Mouse (Mus musculus) ES-E14 (cell line): ENCODE results near the gene Eomes. TPM values are rescaled to one million over a fixed set of nuclear protein-coding genes. Genes with fewer than 3 reads are reported as not detected.

ENCODE experiments used
- DNase-seq: peaks from one replicate; pipeline ENCODE4 v3.0.0-alpha.2; 2013; ENCODE audit warnings: low read depth, low spot score
- H3K27ac ChIP-seq: 2 replicates; pipeline ENCODE4 v1.5.1; 2012; ENCODE audit warnings: low read depth, mild to moderate bottlenecking, low read length, moderate library complexity, mixed read lengths; ENCODE audit not compliant: poor library complexity, insufficient read depth, severe bottlenecking
- H3K36me3 ChIP-seq: 2 replicates; pipeline ENCODE4 v1.6.1; 2012; ENCODE audit warnings: mild to moderate bottlenecking, low read length, moderate library complexity, mixed read lengths; ENCODE audit not compliant: control insufficient read depth, poor library complexity, insufficient read depth, severe bottlenecking
- H3K4me1 ChIP-seq, 2 experiments: fragments of 150-350 bp in 1 of 2; sonication (generic) in 1 of 2; 2 replicates each; pipeline ENCODE4 v1.6.1; 2012; ENCODE audit warnings: low read length in 2 of 2, mild to moderate bottlenecking in 1 of 2, mixed read lengths in 1 of 2; ENCODE audit not compliant: control insufficient read depth in 2 of 2, insufficient read depth in 2 of 2, poor library complexity in 1 of 2
- H3K4me3 ChIP-seq, 2 experiments: fragments of 150-350 bp in 1 of 2; sonication (generic) in 1 of 2; 2 replicates each; pipeline ENCODE4 v1.5.1; 2012; ENCODE audit warnings: low read length in 2 of 2, low read depth in 1 of 2, mild to moderate bottlenecking in 1 of 2, mixed read lengths in 1 of 2; ENCODE audit not compliant: insufficient read depth in 1 of 2, poor library complexity in 1 of 2, severe bottlenecking in 1 of 2
- H3K9ac ChIP-seq: 2 replicates; pipeline ENCODE4 v1.6.1; 2012; ENCODE audit warnings: low read depth, mild to moderate bottlenecking, low read length, mixed read lengths; ENCODE audit not compliant: poor library complexity, insufficient read depth, severe bottlenecking
- H3K9me3 ChIP-seq: fragments of 150-350 bp; sonication (generic); 2 replicates; pipeline ENCODE4 v1.6.1; 2012; ENCODE audit warnings: low read depth, mild to moderate bottlenecking, low read length; ENCODE audit not compliant: control insufficient read depth, insufficient read depth
- CHD2 ChIP-seq: IDR thresholded peaks from 2 replicates; pipeline ENCODE4 v1.6.1; 2014; ENCODE audit warnings: mild to moderate bottlenecking, low read depth, low read length, inconsistent platforms
- HCFC1 ChIP-seq: IDR thresholded peaks from 2 replicates; pipeline ENCODE4 v1.6.1; 2012; ENCODE audit warnings: low read length, inconsistent platforms, borderline replicate concordance; ENCODE audit not compliant: insufficient read depth
- MAFK ChIP-seq: IDR thresholded peaks from 2 replicates; pipeline ENCODE4 v1.6.1; 2014; ENCODE audit warnings: mild to moderate bottlenecking, low read depth, low read length, inconsistent platforms; ENCODE audit not compliant: insufficient read depth
- ZC3H11A ChIP-seq: IDR thresholded peaks from 2 replicates; pipeline ENCODE4 v1.6.1; 2012; ENCODE audit warnings: low read depth, mild to moderate bottlenecking, inconsistent platforms, low read length, borderline replicate concordance
- ZNF384 ChIP-seq: IDR thresholded peaks from 2 replicates; pipeline ENCODE4 v1.6.1; 2012; ENCODE audit warnings: low read depth, low read length, inconsistent platforms
- in situ Hi-C, 2 experiments: fragments of 600-800 bp; cut with MboI; formaldehyde crosslinking; loops; one replicate each; pipeline ENCODE4 v1.15.1; 2025; ENCODE audit warnings: low sequenced_read_pairs in 2 of 2, inconsistent platforms in 1 of 2; ENCODE audit not compliant: unreplicated experiment in 2 of 2
- total RNA-seq: library from RNA; depleted of rRNA; stranded (reverse); fragments of 300-350 nt; gene quantifications from 2 replicates; pipeline ENCODE4 v1.2.3, GENCODE M21; 2012

The Eomes gene
- total RNA-seq, 1 experiment, result 3.2 TPM

DNA sequence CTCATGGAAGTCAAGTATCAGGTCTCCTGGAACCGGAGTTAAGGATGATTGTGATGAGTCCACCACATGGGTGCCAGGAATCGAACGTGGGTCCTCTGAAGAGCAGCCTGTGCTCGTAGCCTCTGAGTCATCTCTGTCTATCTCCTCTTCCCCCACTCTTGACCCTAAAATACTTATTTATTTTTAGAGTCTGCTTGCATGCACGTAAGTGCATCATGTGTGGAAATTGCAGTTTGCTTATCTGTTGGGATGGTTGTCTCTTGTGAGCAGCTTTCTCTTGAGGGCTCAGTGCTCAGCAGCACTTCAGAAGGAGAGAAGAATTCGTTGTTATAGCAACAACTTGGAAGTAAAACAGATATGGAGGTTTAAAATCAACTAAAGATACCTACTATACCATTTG is 37.5 kb downstream of the Eomes start:
- Histone ChIP-seq H3K36me3 (peaks cover 5% of the 10 kb centered on the region; the same call in 1 of the 2 replicates), H3K9me3 (no peaks in the 10 kb centered on the region), H3K4me1 (peaks cover under 1 to 11% of the 10 kb centered on the region in 2 experiments; a peak in 1 of 4 replicates), H3K9ac (no peak overlapping the region), H3K27ac (no peak overlapping the region), H3K4me3 (no peak overlapping the region)
- no peak for DNase-seq
- TF ChIP-seq ZNF384 (no peak), MAFK (no peak), ZC3H11A (no peak), HCFC1 (no peak), CHD2 (no peak)
- in situ Hi-C loops, result no loop called here

DNA sequence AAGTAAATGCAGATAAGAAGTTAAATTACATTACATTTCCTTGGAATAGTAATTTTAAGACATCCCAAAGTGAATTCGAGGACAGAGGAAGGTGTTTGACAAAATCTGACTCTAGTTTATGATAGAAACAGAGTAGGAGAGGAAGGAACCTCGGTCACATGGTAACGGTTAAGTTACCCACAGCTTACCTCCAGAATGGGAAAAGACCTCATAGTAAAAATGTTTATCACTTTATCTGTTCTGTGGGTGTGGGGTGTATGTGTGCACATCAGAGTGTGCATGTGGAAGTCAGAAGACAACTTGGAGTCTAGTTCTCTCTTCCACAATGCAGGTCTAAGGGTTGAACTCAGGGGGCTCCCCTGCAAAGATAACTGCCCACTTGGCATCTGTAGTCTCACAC is 38.1 kb downstream of the Eomes start:
- TF ChIP-seq ZC3H11A (no peak), HCFC1 (no peak), MAFK (no peak), ZNF384 (no peak), CHD2 (no peak)
- DNase-seq, result no peak
- no peaks in the 10 kb centered on the region for H3K9me3 ChIP-seq
- in situ Hi-C loops, result no loop called here
- H3K36me3 ChIP-seq, result peaks cover 2% of the 10 kb centered on the region; the same call in 1 of the 2 replicates
- peaks cover 3 to 10% of the 10 kb centered on the region in 2 experiments; a peak in 2 of 4 replicates for H3K4me1 ChIP-seq
- no peak overlapping the region for H3K27ac ChIP-seq
- no peak overlapping the region for H3K9ac ChIP-seq
- no peak overlapping the region for H3K4me3 ChIP-seq

DNA sequence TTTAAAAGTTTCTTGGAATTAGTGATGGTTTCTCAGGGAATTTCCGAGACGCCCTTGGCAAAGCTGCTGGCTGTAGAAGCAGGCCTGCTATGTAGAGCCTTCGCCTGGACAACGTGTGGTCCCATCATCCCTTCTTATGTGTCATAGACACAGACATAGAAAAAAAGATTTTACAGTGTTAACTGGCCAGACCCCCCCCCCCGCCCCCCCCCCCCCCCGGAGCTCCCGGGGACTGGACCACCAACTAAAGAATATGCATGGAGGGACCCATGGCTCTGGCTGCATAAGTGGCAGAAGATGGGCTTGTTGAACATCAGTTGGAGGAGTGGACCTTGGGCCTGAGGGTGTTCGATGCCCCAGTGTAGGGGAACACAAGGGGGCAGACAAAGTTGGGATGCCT is 39.6 kb downstream of the Eomes start:
- H3K27ac ChIP-seq, result no peak overlapping the region
- no peaks in the 10 kb centered on the region for H3K9me3 ChIP-seq
- DNase-seq, result no peak
- in situ Hi-C loops, result no loop called here
- H3K36me3 ChIP-seq, result peaks cover 2% of the 10 kb centered on the region; the same call in 1 of the 2 replicates
- H3K9ac ChIP-seq, result no peak overlapping the region
- H3K4me3 ChIP-seq, result no peak overlapping the region
- peaks cover 3 to 12% of the 10 kb centered on the region in 2 experiments; a peak in 2 of 4 replicates for H3K4me1 ChIP-seq
- no peak for TF ChIP-seq HCFC1
- no peak for TF ChIP-seq MAFK
- no peak for TF ChIP-seq ZNF384
- no peak for TF ChIP-seq ZC3H11A
- no peak for TF ChIP-seq CHD2

DNA sequence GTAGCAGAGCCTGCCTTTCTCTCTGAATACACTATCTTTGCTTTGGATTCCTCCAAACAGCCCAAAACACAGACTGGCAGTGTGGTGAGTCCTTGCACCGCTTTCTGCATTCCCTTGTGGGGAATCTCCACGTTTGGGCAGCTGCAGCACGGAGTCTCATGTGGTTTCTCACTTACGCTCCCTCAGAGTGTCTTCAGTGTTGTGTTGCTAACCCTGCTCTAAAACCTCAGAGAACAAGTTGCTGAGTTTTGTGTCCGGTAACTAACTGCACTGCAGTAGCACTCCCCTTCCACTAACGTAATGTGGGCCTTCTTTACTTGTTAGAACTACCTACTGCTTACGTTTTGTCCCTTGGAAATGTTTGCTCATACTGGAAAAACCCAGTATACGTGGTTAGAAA is 41.1 kb downstream of the Eomes start:
- DNase-seq, result no peak
- peaks cover 6% of the 10 kb centered on the region; the same call in 1 of the 2 replicates for H3K36me3 ChIP-seq

More for the DNA sequence above, 41.1 kb downstream of the Eomes start:
- H3K4me1 ChIP-seq, result peaks cover 3 to 12% of the 10 kb centered on the region in 2 experiments; a peak in 2 of 4 replicates
- no peaks in the 10 kb centered on the region for H3K9me3 ChIP-seq
- H3K4me3 ChIP-seq, result no peak overlapping the region
- H3K27ac ChIP-seq, result no peak overlapping the region
- in situ Hi-C loops, result no loop called here
- TF ChIP-seq CHD2, result no peak
- TF ChIP-seq ZNF384, result no peak
- TF ChIP-seq MAFK, result no peak
- no peak for TF ChIP-seq ZC3H11A
- no peak for TF ChIP-seq HCFC1
- H3K9ac ChIP-seq, result no peak overlapping the region
